Mouse (Mus musculus) brown adipose tissue, adult 24 weeks (tissue): ENCODE results near the gene Adh5. TPM values are rescaled to one million over a fixed set of nuclear protein-coding genes. Genes with fewer than 3 reads are reported as not detected.

Experiments used
- H3K27ac ChIP-seq: fragments of 200-500 bp; replicated peaks from 2 replicates; pipeline ENCODE4 v1.5.1; 2012; ENCODE audit warnings: low read depth, mild to moderate bottlenecking, low read length
- H3K4me1 ChIP-seq: fragments of 200-500 bp; 2 replicates; pipeline ENCODE4 v1.6.1; 2012; ENCODE audit warnings: low read length, mixed read lengths; ENCODE audit not compliant: control insufficient read depth, insufficient read depth, insufficient read length
- H3K4me3 ChIP-seq: fragments of 200-500 bp; 2 replicates; pipeline ENCODE4 v1.5.1; 2012; ENCODE audit warnings: low read depth, mild to moderate bottlenecking, low read length, moderate library complexity; ENCODE audit not compliant: insufficient read depth
- polyA plus RNA-seq: library from polyadenylated mRNA; stranded (reverse); fragments of >200 nt; gene quantifications from 2 replicates; pipeline ENCODE4 v1.2.4, GENCODE M21; 2012; ENCODE audit not compliant: missing spikeins, insufficient read depth, insufficient read length

Gene Adh5
- polyA plus RNA-seq, 1 experiment, result 120 TPM

DNA sequence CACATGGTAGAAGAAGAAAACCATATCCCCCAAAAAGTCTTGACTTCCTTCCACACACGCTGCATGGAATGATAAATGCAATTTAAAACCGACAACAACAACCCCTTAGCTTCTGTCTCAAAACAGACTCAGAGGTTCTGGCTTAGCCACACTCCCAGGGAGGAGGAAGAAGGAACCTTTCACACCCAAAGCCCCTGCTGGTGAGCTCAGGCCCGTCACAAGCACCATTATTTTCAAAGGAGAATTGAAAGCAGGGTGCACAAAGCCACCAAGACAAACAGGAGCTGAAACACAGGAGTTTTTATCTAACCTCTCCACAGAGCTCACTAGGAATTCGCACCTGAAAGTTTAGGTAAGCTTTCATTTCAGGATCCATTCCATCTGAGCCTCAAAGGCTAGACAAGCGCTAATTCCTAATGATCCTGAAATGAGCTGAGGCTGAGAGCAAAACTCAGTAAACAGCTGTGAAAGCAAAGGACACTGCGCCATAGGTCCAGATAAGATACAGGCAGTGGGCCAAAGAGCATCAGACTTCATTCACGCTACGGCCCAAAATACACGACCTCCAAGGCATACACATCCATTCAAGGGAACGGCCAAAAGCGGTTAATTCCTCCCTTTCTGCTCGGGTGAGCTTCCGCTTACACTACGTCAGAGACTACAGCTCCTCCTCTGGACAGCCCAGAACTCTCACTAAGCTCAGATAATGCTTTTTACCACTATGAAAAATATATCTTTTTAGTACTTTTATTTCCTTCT lies 38.8 kb downstream of the Adh5 start:
- 0 out of 2 replicates have a peak, but pooled peaks cover 2% of the 10 kb centered on the region for H3K4me1 ChIP-seq
- H3K4me3 ChIP-seq, result no peak overlapping the region
- no peak overlapping the region for H3K27ac ChIP-seq

- Histone ChIP-seq H3K4me3 (no peak overlapping the region), H3K27ac (no peak overlapping the region), H3K4me1 (0 out of 2 replicates have a peak, but pooled peaks cover 2% of the 10 kb centered on the region)
These were observed 40.3 kb downstream of the Adh5 start for GRCm38 (mm10) chr3:138483240-138483639.

- no peaks in the 10 kb centered on the region for H3K4me1 ChIP-seq
These were observed 45.9 kb downstream of the Adh5 start for GRCm38 (mm10) chr3:138488584-138489326.

GRCm38 (mm10) chr3:138489327-138490033 lies 46.6 kb downstream of the Adh5 start, which contains the start of gene Metap1:
Gene Metap1, minus strand, starts transcription at chr3:138489515.
- H3K4me1 ChIP-seq, result no peaks in the 10 kb centered on the region

More at GRCm38 (mm10) chr3:138488584-138489326, 45.9 kb downstream of the Adh5 start:
- H3K27ac ChIP-seq, result peak overlapping the region; percentile 56
- H3K4me3 ChIP-seq, result peak overlapping the region; percentile 90

GRCm38 (mm10) chr3:138490034-138490337 lies 47.1 kb downstream of the Adh5 start:
- Histone ChIP-seq H3K4me3 (peak overlapping the region; percentile 91), H3K4me1 (no peaks in the 10 kb centered on the region), H3K27ac (no peak overlapping the region)

More at GRCm38 (mm10) chr3:138489327-138490033, 46.6 kb downstream of the Adh5 start, which contains the start of gene Metap1:
- Histone ChIP-seq H3K4me3 (peak within 1 kb of the TSS; percentile 91), H3K27ac (peak within 1 kb of the TSS; percentile 83)

GRCm38 (mm10) chr3:138493668-138494067 lies 50.8 kb downstream of the Adh5 start:
- Histone ChIP-seq H3K4me1 (no peaks in the 10 kb centered on the region), H3K4me3 (no peak overlapping the region), H3K27ac (no peak overlapping the region)

DNA sequence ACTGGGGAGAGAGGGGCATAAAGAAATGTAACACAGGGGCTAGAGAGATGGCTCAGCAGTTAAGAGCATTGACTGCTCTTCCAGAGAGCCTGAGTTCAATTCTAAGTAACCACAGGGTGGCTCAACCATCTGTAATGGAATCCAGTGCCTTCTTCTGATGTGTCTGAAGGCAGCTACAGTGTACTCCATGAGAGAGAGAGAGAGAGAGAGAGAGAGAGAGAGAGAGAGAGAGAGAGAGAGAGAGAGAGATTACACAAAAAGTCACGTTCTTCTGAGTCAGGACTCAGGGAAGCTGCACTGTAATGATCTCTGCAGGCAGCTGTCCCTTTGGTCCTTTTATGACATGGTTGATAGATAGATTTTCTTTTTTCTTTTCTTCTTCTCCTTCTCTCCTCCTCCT lies 51.7 kb downstream of the Adh5 start:
- H3K4me1 ChIP-seq, result no peaks in the 10 kb centered on the region
- no peak overlapping the region for H3K4me3 ChIP-seq
- no peak overlapping the region for H3K27ac ChIP-seq

GRCm38 (mm10) chr3:138495166-138496145 lies 52.6 kb downstream of the Adh5 start:
- Histone ChIP-seq H3K4me1 (peaks cover 2% of the 10 kb centered on the region; the same call in 1 of the 2 replicates), H3K27ac (no peak overlapping the region), H3K4me3 (no peak overlapping the region)

GRCm38 (mm10) chr3:138498731-138499130 lies 55.8 kb downstream of the Adh5 start:
- H3K4me1 ChIP-seq, result peaks cover 2% of the 10 kb centered on the region; the same call in 1 of the 2 replicates
- no peak overlapping the region for H3K27ac ChIP-seq
- no peak overlapping the region for H3K4me3 ChIP-seq

DNA sequence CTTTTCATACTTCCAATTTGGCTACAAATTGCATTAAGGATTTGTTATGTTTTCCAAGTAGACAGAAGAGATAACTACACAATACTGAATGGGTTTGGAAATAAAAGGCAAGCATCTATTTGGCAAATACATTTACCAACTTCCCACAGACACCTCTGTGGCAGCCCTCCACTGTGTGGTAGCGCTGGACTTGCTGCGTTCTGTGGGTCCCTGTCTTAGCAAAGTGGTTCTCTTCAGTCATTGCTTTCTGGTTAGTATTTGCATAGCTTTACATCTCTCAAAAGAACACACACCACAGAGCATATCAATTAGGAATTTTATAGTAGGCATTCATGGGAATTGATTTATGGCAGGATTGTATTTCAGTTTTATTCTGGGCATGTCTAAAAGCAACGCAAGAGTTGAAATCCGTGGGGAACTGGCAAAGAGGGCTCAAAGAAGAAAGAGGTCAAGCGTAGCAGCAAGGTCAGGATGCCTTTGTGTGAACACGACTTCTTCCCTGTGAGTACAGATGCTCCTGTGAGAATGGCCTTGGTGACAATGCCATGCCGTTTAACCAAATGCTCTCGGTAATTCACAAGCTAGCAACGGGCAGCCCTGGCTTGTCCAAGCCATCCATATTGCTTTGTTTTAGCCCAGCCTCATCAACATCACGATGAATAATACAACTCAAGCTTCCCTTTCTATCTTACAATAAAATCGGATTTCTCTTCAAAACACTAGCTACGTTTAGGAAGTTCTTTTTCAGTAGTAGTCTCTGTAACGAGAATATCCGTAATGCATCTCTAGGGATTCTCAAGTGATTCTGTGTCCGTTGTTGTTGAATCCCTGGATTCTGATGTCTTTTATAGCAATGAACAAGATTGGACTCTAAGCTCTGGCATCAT lies 57.2 kb downstream of the Adh5 start:
- Histone ChIP-seq H3K4me3 (no peak overlapping the region), H3K4me1 (peaks cover 2% of the 10 kb centered on the region; the same call in 1 of the 2 replicates)

GRCm38 (mm10) chr3:138503754-138504153 lies 60.9 kb downstream of the Adh5 start:
- Histone ChIP-seq H3K27ac (no peak overlapping the region), H3K4me3 (no peak overlapping the region)

More for the DNA sequence above, 57.2 kb downstream of the Adh5 start:
- H3K27ac ChIP-seq, result no peak overlapping the region

More at GRCm38 (mm10) chr3:138503754-138504153, 60.9 kb downstream of the Adh5 start:
- peaks cover 2% of the 10 kb centered on the region; the same call in 1 of the 2 replicates for H3K4me1 ChIP-seq
